Mouse (Mus musculus) gastrocnemius, postnatal 10 days (tissue): ENCODE measurements around the gene Gm10775. TPM values are rescaled to one million over a fixed set of nuclear protein-coding genes. Genes with fewer than 3 reads are reported as not detected.

Experiments
- DNase-seq: peaks from one replicate; pipeline ENCODE4 v3.0.0; 2021; ENCODE audit warnings: mixed read lengths
- long read RNA-seq, 2 experiments: library from polyadenylated mRNA; stranded (forward); transcript quantifications; one replicate each; pipeline ENCODE4 v2.0.0; 2021
- total RNA-seq, 2 experiments: library from RNA; stranded (reverse); gene quantifications; 2 replicates each; pipeline ENCODE4 v1.2.3; 2021

Gene Gm10775
- total RNA-seq, result not detected
- long read RNA-seq, experiment 1, result 0 reads
- long read RNA-seq, experiment 2, result 0 reads

GRCm38 (mm10) chr13:65259239-65259638, at the start of gene Gm10775:
Gene Gm10775 (plus strand): TSS chr13:65259539.
- DNase-seq, result no peak

GRCm38 (mm10) chr13:65225945-65226344, 33.4 kb upstream of the Gm10775 start:
- no peak for DNase-seq

GRCm38 (mm10) chr13:65226657-65227056, 32.7 kb upstream of the Gm10775 start:
- no peak for DNase-seq

- no peak for DNase-seq
Observed at GRCm38 (mm10) chr13:65237211-65237610, 22.1 kb upstream of the Gm10775 start.

GRCm38 (mm10) chr13:65240509-65241098, 18.7 kb upstream of the Gm10775 start:
- peak; percentile 94 for DNase-seq

- peak; percentile 97 for DNase-seq
Observed at GRCm38 (mm10) chr13:65241099-65241626, 18.2 kb upstream of the Gm10775 start.

- DNase-seq, result no peak
Observed at GRCm38 (mm10) chr13:65241627-65242318, 17.6 kb upstream of the Gm10775 start.

GRCm38 (mm10) chr13:65242319-65242787, 17.0 kb upstream of the Gm10775 start:
- DNase-seq, result peak; percentile 9

GRCm38 (mm10) chr13:65243273-65243672, 16.1 kb upstream of the Gm10775 start:
- no peak for DNase-seq

GRCm38 (mm10) chr13:65258175-65258954, 974 bp upstream of the Gm10775 start:
- peak; percentile 14 for DNase-seq

- DNase-seq, result no peak
Observed at GRCm38 (mm10) chr13:65262086-65262485, 2.7 kb downstream of the Gm10775 start.

- DNase-seq, result no peak
Observed at GRCm38 (mm10) chr13:65277994-65278382, 18.6 kb downstream of the Gm10775 start.

GRCm38 (mm10) chr13:65278383-65279341, 19.3 kb downstream of the Gm10775 start, which contains the start of gene Zfp369:
Gene Zfp369 (plus strand): TSS chr13:65278814.
- peak; percentile 93 for DNase-seq

GRCm38 (mm10) chr13:65286771-65287170, 27.4 kb downstream of the Gm10775 start:
- no peak for DNase-seq

- DNase-seq, result no peak
Observed at GRCm38 (mm10) chr13:65296354-65296753, 37.0 kb downstream of the Gm10775 start.

Other genes starting within 250 kb of the Gm10775 start
- not detected for gene Spata31d1c, start 226.5 kb upstream of the Gm10775 start, total RNA-seq
- gene Prss47, start 206.8 kb upstream of the Gm10775 start, total RNA-seq, result not detected
- 10 to 100 TPM; 15.0 to 18.7 TPM for gene Mfsd14b, start 146.6 kb upstream of the Gm10775 start, total RNA-seq
- gene Olfr465-ps1, start 121.5 kb upstream of the Gm10775 start, total RNA-seq, result not detected
- not detected for gene Olfr466, start 109.3 kb upstream of the Gm10775 start, total RNA-seq
- not detected for gene Nlrp4f, start 53.6 kb upstream of the Gm10775 start, total RNA-seq
- gene Zfp369, start 19.3 kb downstream of the Gm10775 start, total RNA-seq, result 10 to 100 TPM in 1 of 2 experiments, 1 to 10 TPM in 1; 9.2 to 12.7 TPM